Mouse (Mus musculus): ENCODE measurements around the gene Ltbr.
A peak's percentile ranks its signal among the peaks of the same experiment; 100 is the strongest.

Gene Ltbr

GRCm38 (mm10) chr6:125344866-125345265 lies 31.2 kb upstream of the Ltbr start:
- DNase-seq (ENCODE audit: low spot score) = no peak

DNA sequence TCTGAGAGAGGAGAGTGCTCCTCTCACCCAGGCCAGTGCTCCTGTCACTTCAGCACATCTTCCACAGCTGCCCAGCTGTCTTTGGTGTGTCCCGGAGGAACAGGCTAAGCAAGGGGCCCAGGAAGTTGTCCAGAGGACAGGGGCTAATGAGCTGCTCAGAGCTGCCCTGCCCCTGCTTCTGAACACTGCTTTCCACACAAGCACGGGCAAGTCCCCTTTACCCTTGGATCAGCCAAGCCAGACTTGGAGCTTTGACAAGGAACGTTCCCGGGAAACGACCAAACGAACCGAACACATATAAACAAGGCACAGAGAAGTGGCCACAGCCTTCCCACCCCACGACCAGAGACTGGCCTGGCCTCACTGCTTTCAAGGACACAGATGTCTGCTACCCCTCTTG lies 30.4 kb upstream of the Ltbr start:
- no peak for DNase-seq (ENCODE audit: low spot score)

GRCm38 (mm10) chr6:125342198-125342597 lies 28.5 kb upstream of the Ltbr start:
- no peak for DNase-seq (ENCODE audit: low spot score)

DNA sequence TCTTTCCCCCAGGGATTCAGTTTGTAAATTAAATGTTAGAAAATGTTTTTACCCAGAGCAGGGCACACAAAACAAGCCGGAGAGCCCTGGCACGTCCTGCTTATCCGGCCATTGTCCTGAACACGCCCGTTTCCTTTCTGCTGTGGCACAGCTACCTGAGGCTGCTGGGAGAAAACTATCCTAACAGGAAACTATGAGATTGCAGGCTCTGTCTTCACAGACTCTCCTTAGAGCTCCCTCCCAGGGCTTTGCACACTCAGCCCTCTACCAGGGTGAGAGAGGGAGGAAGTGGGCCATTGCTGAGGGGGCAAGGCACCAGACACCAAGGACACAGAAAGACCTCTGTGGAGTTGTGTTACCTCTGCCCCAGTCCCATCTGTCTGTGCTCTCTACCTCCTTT lies 26.6 kb upstream of the Ltbr start:
- DNase-seq (ENCODE audit: low spot score) = no peak

DNA sequence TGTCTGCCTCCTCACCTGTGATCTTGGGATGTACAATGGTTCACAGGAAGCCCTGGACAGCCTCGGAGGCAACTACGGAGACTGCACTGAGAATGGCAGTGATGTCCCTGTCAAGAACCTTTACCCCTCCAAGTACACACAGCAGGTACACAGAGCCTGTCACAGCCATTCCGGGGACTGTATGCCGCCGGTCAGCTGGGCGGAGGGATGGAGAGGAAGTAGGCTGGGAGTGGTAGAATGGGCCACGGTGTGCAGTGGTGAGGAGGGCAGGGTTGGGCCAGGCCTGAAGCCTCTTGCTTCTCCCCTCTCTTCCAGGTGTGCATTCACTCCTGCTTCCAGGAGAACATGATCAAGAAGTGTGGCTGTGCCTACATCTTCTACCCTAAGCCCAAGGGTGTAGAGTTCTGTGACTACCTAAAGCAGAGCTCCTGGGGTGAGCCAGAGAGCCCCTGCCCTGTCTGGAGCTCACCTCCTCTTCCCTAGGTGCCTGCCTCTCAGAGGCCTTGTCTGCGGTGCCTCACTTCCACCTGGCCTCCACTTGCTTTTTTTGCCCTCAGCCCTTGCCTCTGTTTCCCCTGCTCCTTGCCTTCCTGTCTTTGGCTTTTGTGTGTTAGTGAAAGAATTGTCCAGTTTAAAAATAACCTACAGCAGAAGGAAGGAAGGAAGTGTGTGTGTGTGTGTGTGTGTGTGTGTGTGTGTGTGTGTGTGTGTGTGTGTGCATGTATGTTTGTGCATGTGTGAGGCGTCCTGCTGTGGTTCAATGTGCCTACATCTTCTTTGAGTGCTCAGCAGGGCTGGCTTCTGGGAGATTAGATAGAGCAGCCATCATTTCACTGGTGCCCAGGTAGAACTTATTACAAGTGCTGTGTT lies 25.3 kb upstream of the Ltbr start:
- no peak for DNase-seq (ENCODE audit: low spot score)

- no peak for DNase-seq (ENCODE audit: low spot score)
Measured at GRCm38 (mm10) chr6:125334356-125334755, 20.7 kb upstream of the Ltbr start.

GRCm38 (mm10) chr6:125333112-125333899 lies 19.6 kb upstream of the Ltbr start:
- DNase-seq (ENCODE audit: low spot score) = no peak

- peak; percentile 21 for DNase-seq (ENCODE audit: low spot score)
Measured at GRCm38 (mm10) chr6:125330626-125331326, 17.1 kb upstream of the Ltbr start.

DNA sequence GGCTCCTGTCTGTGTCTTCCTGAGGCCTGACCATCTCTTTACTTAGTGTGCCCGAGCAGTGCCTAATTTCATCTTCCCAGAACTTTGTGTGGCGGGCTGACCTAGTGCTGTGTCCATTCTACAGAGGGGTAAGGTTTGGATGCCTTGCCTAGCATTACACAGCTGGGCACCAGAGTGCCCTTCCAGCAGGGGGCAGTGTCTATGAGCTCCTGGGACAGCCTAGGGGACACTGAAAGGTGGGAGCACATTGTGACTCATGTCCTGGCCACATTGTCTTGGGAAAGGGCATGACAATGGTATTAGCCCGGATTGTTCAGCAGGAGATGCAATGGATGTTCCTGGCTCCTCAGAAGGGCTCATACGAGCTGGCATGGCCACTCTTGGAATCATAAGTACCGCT lies 14.6 kb upstream of the Ltbr start:
- no peak for DNase-seq (ENCODE audit: low spot score)

DNA sequence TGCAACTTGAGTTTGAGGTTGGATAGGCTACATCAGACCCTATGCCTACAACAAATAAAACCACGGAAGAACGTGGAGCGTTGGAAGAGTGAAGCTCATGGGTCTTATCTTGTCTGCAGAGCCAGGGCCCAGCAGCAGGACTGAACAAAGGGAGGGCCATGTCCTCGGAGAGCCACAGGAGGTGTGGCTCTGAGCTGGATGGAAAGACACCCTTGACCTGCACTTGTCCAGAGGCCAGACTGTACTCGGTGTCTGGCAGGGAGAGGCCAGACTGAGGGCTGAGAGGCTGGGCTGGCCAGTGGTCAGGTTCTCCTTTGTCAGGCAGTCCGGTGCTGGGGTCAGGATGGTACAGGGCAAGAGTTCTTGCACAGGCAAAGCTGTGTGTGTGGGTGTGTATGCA lies 11.7 kb upstream of the Ltbr start:
- DNase-seq (ENCODE audit: low spot score) = no peak

DNA sequence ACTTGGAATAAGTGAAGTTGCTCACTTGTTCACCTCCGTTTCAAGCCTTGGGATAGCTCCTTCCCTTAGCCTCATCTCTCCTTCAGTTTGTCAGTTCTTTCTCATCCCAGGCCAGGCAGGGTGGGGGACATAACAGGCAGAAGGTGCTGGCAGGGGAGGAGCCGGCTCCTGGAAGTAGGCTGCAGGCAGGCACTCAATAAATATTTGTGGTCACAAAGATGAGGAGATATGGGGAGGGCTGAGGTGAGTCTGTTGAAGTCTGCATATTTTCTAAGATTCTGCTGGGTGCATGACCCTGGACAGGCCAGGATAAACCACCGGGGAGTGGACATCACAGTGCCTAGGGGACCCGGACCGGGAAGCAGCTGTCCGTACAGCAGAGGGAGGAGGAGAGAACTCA lies 9.9 kb upstream of the Ltbr start:
- no peak for DNase-seq (ENCODE audit: low spot score)

GRCm38 (mm10) chr6:125322794-125323193 lies 9.1 kb upstream of the Ltbr start:
- no peak for DNase-seq (ENCODE audit: low spot score)

DNA sequence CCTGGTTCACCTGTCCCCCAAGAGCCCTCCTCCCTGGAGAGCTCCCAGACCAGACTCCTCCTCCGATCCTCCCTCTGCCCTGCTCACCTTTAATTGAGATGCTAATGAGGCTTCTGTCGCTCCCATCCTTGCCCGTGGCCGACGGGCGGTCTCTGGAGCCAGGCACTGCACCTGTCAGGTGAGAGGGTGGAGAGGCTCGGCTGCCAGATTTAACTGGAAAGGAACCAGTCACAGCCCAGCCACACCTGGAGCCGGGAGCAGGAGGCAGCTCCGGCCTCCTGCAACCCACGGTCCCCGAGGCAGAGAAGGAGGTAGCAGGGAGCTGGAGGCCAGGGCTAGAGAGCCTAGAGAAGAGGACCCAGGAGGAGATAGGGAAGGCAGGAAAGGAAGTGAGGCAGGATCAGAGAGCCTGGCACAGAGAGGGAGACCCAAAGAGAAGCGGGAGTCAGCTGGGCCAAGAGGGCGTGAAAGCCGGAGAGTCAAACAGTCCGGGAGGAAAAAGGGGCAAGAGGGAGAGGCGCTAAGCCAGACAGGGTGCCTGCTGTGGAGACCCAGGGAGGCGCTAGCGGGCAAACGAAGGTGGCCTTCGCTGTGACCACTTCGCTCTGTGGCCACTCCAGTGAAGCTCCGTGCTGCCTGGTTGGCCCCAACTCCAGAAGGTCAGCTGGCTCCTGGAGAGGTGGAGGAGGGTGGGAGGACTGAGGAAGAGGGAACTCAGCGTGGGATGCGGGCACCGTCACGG lies 7.6 kb upstream of the Ltbr start:
- no peak for DNase-seq (ENCODE audit: low spot score)

- DNase-seq (ENCODE audit: low spot score) = no peak
Measured at GRCm38 (mm10) chr6:125320323-125320722, 6.6 kb upstream of the Ltbr start, which contains the start of gene Scnn1a. TSS of gene Scnn1a (plus strand) at chr6:125320659.

DNA sequence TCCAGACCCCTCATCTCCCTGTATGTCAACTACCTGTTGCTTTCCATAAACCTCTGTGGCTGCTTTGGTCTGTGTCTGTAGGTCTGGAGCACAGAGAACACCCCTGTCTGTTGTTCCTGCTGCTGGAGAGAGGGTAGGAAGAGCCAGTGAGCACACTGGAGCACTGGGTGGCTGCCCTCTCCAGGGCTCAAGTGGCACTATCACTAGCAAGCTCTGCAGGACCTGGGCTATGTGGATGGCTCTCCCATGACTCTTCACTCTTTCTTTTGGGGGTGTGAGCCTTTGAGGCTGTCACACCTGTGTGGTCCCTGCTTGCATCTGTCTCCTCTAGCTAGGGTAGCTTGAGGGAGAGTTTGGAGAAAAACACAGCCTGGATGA lies 6.2 kb upstream of the Ltbr start:
- DNase-seq (ENCODE audit: low spot score) = no peak

DNA sequence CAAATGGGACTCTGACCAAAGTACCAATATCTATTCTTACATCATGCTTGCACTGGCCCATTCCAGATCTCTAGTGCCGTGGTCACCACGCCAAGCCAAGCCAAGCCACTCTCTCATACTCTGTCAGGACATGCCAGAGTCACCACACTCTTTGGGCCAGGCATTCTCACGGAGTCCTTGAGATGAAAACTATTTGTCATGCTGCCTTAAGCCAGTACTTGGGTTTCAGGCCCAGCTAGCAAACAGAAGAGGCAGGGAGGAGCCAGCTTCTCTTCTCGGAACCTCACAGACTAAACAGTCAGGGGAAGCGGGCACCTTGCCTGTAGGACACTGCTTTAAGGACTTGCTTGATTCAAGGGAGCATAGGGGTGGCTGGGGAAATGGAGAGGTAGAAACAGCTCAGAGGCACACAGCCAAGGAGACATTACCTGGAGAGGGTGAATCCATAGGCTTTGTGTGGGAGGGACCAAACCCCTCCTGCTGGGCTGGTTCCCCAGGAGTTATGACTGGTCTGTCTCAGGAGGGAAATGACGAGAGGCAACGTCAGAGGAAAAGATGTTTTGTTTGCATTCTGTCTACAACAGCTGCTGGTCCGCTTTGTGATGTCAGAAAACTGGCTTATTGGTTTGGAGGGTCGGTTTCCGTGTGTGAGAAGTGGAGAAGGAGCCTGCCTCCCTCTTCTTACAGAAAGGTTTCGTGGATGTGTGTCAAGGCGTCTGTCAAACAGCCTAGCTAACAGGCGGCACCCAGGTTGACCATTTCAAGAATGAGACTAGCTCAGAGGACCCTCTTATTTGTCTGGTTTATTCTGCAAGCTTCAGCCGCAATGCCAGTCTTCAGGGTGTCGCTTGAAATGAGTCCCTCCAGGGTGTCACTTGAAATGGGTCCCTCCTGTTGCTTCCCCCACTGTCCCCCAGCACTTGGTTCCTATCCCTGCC lies 5.6 kb upstream of the Ltbr start:
- no peak for DNase-seq (ENCODE audit: low spot score)

DNA sequence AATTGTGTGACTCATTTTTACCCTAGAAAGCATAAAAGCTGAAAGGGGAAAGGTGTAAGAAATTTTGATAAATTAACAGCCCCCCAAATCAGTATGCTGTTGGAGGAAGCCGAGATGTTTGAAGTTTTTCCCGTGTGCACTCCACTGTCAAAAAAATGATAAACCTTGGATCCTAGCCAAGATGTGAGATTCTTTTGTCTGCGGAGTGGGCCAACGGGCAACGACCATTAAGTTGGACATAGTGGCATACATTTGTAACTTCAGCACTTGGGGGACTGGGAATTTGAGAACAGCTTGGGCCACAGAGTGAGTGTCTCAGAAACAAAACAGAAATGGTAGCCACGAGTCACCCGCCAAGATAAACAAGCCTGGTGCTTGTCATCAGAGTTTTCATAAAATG lies 3.4 kb upstream of the Ltbr start:
- DNase-seq (ENCODE audit: low spot score) = no peak

- no peak for DNase-seq (ENCODE audit: low spot score)
Measured at GRCm38 (mm10) chr6:125314746-125315145, 1.1 kb upstream of the Ltbr start.

- DNase-seq (ENCODE audit: low spot score) = no peak
Measured at GRCm38 (mm10) chr6:125314231-125314563, 512 bp upstream of the Ltbr start.

DNA sequence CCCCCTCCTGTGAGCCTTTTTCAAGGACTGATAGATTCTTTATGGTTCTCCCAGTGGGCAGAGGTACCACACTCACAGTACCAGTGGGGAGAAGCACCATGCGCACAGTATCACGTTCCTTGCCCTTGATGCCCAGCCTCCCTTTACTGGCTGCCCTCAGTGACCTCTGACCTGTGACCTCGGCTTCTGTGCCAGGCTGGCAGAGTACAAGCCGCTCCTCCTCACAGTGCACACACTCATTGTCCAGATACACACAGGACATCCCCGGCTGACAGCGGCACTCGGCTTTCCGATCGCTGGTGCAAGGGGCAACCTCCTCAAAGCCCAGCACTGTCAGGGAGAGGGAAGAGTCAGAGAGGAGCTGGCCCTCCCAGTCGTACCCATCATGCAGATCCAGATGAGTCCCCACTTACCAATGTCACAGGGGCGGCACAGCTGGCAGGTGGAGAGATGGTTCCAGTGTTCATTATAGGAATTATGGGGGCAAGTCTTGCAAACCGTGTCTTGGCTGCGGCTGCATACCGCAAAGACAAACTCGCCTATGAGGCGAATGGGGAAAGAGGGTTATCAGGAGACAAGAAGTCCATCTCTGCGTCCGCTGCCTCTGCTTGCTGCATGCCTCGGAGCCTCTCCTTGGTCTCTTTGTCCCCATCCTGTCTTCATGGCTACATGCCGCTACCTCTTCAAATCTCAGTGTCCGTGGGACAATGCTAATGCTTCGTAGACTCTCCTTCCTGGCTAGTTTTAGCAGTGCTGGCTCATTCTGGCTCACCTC lies 917 bp downstream of the Ltbr start:
- no peak for DNase-seq (ENCODE audit: low spot score)
